Mouse (Mus musculus) embryo, embryonic 9.5 days (tissue): Measurements from ENCODE around the gene Maged2.
"Not testable (repeated sequence)": the region's sequence is repeated elsewhere in the genome, so short reads cannot be mapped to it uniquely, and the experiment has no call there.

Experiments used
- DNase-seq: peaks from one replicate; pipeline ENCODE4 v3.0.0-alpha.2; 2017; ENCODE audit errors: extremely low spot score

Maged2 gene

GRCm38 (mm10) chrX:150814139-150814469 lies at the start of gene Maged2:
Gene Maged2 (minus strand): TSS chrX:150814345.
- DNase-seq, result peak; percentile 36

DNA sequence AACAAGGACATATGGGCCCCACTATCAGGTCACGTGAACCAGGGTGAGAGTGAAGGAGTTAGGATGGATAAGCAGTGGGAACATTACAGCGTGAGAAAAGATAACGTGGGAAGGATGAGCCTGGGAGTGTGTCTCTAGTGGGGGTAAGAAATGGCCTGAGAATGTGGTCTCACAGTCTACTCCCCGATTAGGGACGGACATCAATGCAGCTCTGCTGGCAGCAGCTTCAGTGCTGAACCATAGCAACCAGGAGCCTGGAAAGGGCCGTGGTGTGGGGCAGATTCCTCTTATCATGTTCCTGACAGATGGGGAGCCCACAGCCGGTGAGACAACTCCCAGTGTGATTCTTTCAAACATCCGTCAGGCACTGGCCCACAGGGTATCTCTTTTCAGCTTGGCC lies 34.1 kb upstream of the Maged2 start:
- no peak for DNase-seq

DNA sequence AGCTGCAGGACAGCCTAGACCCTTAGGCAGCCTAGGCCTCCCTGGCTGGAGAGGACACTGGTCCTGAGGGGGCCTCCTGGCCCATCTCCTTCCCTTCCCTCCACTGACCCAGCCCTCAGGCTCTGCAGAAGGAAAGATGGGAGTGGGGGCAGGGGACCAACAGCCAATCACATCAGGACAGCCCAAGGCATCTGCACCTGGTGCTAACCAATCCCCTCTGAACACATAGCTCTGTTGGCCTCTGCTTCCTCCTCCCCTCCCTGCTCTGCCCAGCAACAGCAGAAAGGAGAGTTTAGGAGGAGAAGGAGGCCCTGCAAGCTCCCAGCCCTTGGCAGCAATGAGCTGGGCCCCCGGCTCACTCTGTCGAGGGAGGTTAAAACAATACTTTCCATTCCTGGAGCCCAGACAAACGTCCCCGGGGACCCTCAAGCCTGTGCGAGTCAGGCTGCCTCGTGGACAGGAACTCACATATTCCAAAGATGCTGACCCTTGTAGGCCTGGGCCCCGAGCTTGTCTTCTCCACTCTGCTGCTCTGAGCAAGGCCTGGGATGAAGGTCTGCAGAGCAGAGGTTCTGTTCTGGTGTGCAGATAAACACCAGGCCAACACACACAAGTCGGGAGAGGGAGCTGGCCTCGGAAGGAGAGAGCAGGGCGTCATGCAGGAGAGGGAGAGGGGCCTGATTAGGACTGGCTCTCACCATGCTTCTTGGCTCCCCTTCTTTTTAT lies 31.5 kb upstream of the Maged2 start:
- not testable (repeated sequence) for DNase-seq

DNA sequence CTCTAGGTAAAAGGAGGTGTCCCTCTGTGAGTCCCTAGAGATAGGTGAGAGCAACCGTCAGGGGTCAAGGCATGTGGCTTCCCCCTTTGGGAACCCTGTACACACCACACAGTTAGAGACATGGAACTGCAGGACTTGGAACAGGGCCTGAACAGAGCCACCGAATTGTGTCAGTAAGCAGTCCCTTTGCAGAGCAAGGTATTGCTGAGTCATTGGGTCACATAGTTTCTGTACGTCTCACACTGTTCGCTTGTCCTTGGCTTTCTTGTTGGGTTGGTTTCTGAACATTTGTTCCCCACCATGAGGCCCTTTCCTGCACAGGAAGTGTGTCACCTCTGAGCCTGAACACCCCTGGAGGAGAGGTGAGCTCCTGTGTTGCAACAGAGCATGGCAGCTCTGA lies 29.1 kb upstream of the Maged2 start:
- DNase-seq, result not testable (repeated sequence)

DNA sequence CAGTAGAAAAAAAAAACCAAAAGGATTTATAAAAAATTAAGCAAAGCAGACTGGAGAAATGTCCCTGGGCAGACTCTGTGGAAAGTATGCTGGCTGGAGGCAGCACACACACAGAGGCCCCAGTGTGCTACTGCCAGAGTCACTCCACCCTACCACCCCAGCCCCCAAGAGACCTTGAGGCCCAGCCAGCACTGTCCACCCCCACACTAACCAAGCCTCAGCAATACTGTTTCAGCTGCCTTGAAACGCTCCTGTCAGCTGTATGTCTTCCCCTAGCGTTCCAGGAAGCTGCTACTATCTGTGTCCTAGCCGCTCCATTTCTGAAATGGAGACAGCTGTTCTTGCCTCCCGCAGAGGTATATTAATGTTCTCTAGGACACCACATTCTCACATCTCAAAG lies 16.2 kb upstream of the Maged2 start:
- no peak for DNase-seq

DNA sequence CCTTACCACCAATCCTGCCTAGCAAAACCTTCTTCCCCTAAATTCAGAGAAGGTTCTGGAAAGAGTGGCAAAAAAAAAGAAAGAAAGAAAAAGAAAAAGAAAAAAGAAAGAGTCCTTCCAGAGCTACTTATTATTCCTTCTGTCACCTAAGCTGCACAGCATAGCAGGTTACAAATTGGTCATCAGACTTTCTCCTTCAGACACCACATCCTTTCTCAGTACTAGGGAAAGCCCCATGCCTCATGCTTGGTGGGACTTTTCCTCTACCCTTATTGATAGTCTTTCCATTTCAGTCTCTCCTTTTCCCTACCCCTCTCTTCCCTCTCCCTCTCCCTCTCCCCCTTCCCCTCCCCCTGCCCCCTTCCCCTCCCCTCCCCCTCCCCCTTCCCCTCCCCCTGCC lies 3.1 kb upstream of the Maged2 start:
- DNase-seq, result no peak

GRCm38 (mm10) chrX:150815601-150816000 lies 1.5 kb upstream of the Maged2 start:
- no peak for DNase-seq

- DNase-seq, result no peak
These were observed 544 bp downstream of the Maged2 start for GRCm38 (mm10) chrX:150813464-150814138.

- peak; percentile 85 for DNase-seq
These were observed 1.3 kb downstream of the Maged2 start for GRCm38 (mm10) chrX:150812787-150813298.

GRCm38 (mm10) chrX:150800987-150801386 lies 13.2 kb downstream of the Maged2 start:
- not testable (repeated sequence) for DNase-seq

DNA sequence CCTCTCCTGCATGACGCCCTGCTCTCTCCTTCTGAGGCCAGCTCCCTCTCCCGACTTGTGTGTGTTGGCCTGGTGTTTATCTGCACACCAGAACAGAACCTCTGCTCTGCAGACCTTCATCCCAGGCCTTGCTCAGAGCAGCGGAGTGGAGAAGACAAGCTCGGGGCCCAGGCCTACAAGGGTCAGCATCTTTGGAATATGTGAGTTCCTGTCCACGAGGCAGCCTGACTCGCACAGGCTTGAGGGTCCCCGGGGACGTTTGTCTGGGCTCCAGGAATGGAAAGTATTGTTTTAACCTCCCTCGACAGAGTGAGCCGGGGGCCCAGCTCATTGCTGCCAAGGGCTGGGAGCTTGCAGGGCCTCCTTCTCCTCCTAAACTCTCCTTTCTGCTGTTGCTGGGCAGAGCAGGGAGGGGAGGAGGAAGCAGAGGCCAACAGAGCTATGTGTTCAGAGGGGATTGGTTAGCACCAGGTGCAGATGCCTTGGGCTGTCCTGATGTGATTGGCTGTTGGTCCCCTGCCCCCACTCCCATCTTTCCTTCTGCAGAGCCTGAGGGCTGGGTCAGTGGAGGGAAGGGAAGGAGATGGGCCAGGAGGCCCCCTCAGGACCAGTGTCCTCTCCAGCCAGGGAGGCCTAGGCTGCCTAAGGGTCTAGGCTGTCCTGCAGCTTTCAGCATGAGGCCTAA lies 15.5 kb downstream of the Maged2 start:
- not testable (repeated sequence) for DNase-seq
